Mouse (Mus musculus) midbrain, embryonic 14.5 days (tissue): ENCODE measurements at regions not wholly inside any gene's neighbourhood (a gene's known extent, or its start where the extent isn't known, plus 50 kb on each side); places are given as distances from the start of the nearest gene placed in this dataset.

ENCODE experiments used
- ATAC-seq: fragments of 200-750 bp; cut with Nextera tagmentation; 2 replicates; pipeline ENCODE4 v1.8.0; 2017; ENCODE audit warnings: moderate number of reproducible peaks, moderate library complexity; ENCODE audit not compliant: low FRiP score, low TSS enrichment
- DNase-seq: peaks from one replicate; pipeline ENCODE4 v3.0.0-alpha.2; 2015
- H3K27ac ChIP-seq: fragments of 300-500 bp; sonication (generic); replicated peaks from 2 replicates; pipeline ENCODE4 v1.5.1; 2014; ENCODE audit warnings: mild to moderate bottlenecking, low read depth, low read length, moderate library complexity
- H3K27me3 ChIP-seq: fragments of 300-500 bp; sonication (generic); 2 replicates; pipeline ENCODE4 v1.6.1; 2014; ENCODE audit warnings: low read length, control low read depth, mixed read lengths; ENCODE audit not compliant: control insufficient read depth, insufficient read depth
- H3K36me3 ChIP-seq: fragments of 300-500 bp; sonication (generic); 2 replicates; pipeline ENCODE4 v1.6.1; 2014; ENCODE audit warnings: low read length, control low read depth; ENCODE audit not compliant: control insufficient read depth, insufficient read depth
- H3K4me1 ChIP-seq: fragments of 300-500 bp; sonication (generic); 2 replicates; pipeline ENCODE4 v1.6.1; 2014; ENCODE audit warnings: mild to moderate bottlenecking, antibody characterized with exemption, low read length, control low read depth; ENCODE audit not compliant: control insufficient read depth, insufficient read depth
- H3K4me2 ChIP-seq: fragments of 300-500 bp; sonication (generic); 2 replicates; pipeline ENCODE4 v1.6.1; 2014; ENCODE audit warnings: mild to moderate bottlenecking, low read length, moderate library complexity
- H3K4me3 ChIP-seq: fragments of 300-500 bp; sonication (generic); replicated peaks from 2 replicates; pipeline ENCODE4 v1.5.1; 2014; ENCODE audit warnings: low read depth, low read length
- H3K9ac ChIP-seq: fragments of 300-500 bp; sonication (generic); replicated peaks from 2 replicates; pipeline ENCODE4 v1.6.1; 2014; ENCODE audit warnings: mild to moderate bottlenecking, low read length, moderate library complexity
- H3K9me3 ChIP-seq: fragments of 300-500 bp; sonication (generic); 2 replicates; pipeline ENCODE4 v1.6.1; 2016; ENCODE audit warnings: low read length, control low read depth, mixed read lengths; ENCODE audit not compliant: control insufficient read depth
- WGBS: fragments of 180-500 bp; shearing (Covaris S2); extraction: QIAGEN DNeasy Blood & Tissue Kit; methylation state at CpG from one replicate; pipeline ENCODE4 v1.1.7; 2014; 5-methylcytosine and 5-hydroxymethylcytosine counted together

- ATAC-seq = no peak
- no peak overlapping the region for H3K4me2 ChIP-seq
- 54% methylated on average over 2 of the region's 2 CpGs for WGBS
These were observed 560.3 kb downstream of the Gbe1 start for GRCm38 (mm10) chr16:70874080-70874479.

GRCm38 (mm10) chr16:70880678-70881077 lies 566.9 kb downstream of the Gbe1 start:
- DNase-seq = peak; percentile 43
- Histone ChIP-seq H3K4me3 (no peak overlapping the region), H3K9ac (no peak overlapping the region), H3K27ac (peak overlapping the region; percentile 79), H3K27me3 (no peaks in the 10 kb centered on the region), H3K9me3 (no peaks in the 10 kb centered on the region), H3K4me2 (0 out of 2 replicates have a peak overlapping the region, but pooled peaks have one; percentile 40), H3K36me3 (no peaks in the 10 kb centered on the region), H3K4me1 (0 out of 2 replicates have a peak, but pooled peaks cover 8% of the 10 kb centered on the region)
- 27% methylated on average over 2 of the region's 2 CpGs for WGBS
- ATAC-seq = no peak

More at GRCm38 (mm10) chr16:70874080-70874479, 560.3 kb downstream of the Gbe1 start:
- Histone ChIP-seq H3K9ac (no peak overlapping the region), H3K4me3 (no peak overlapping the region), H3K36me3 (no peaks in the 10 kb centered on the region), H3K27me3 (no peaks in the 10 kb centered on the region), H3K9me3 (no peaks in the 10 kb centered on the region), H3K27ac (no peak overlapping the region), H3K4me1 (no peaks in the 10 kb centered on the region)
- DNase-seq = no peak

- 55% methylated on average over 14 of the region's 14 CpGs for WGBS
- Histone ChIP-seq H3K27ac (peak overlapping the region; percentile 79), H3K4me2 (peak overlapping the region; percentile 40), H3K4me3 (no peak overlapping the region), H3K36me3 (no peaks in the 10 kb centered on the region), H3K27me3 (no peaks in the 10 kb centered on the region), H3K4me1 (0 out of 2 replicates have a peak, but pooled peaks cover 8% of the 10 kb centered on the region), H3K9ac (0 out of 2 replicates have a peak overlapping the region, but pooled peaks have one; percentile 26), H3K9me3 (no peaks in the 10 kb centered on the region)
- ATAC-seq = no peak; the same call in 1 of the 2 replicates
- peak; percentile 66 for DNase-seq
These were observed 567.5 kb downstream of the Gbe1 start for GRCm38 (mm10) chr16:70881098-70881850.

- no peaks in the 10 kb centered on the region for H3K36me3 ChIP-seq
- H3K4me3 ChIP-seq = no peak overlapping the region
- H3K9me3 ChIP-seq = no peaks in the 10 kb centered on the region
- H3K27me3 ChIP-seq = no peaks in the 10 kb centered on the region
- no peak overlapping the region for H3K9ac ChIP-seq
- H3K4me2 ChIP-seq = no peak overlapping the region
- no peak for ATAC-seq
- WGBS = 91% methylated on average over 5 of the region's 5 CpGs
- H3K4me1 ChIP-seq = no peaks in the 10 kb centered on the region
- DNase-seq = peak; percentile 10
- H3K27ac ChIP-seq = no peak overlapping the region
These were observed 586.3 kb downstream of the Gbe1 start for GRCm38 (mm10) chr16:70900085-70900484.

- no peak overlapping the region for H3K9ac ChIP-seq
- H3K36me3 ChIP-seq = no peaks in the 10 kb centered on the region
- peak; percentile 69; the same call in 1 of the 2 replicates for ATAC-seq
- no peak overlapping the region for H3K4me2 ChIP-seq
- H3K4me1 ChIP-seq = no peaks in the 10 kb centered on the region
- H3K27me3 ChIP-seq = no peaks in the 10 kb centered on the region
- no peak overlapping the region for H3K27ac ChIP-seq
- H3K4me3 ChIP-seq = no peak overlapping the region
- H3K9me3 ChIP-seq = no peaks in the 10 kb centered on the region
- peak; percentile 47 for DNase-seq
These were observed 606.3 kb downstream of the Gbe1 start for GRCm38 (mm10) chr16:70920047-70920446.

- 60% methylated on average over 1 of the region's 1 CpGs for WGBS
- no peak for DNase-seq
- H3K27me3 ChIP-seq = no peaks in the 10 kb centered on the region
These were observed 615.9 kb downstream of the Gbe1 start for GRCm38 (mm10) chr16:70929651-70930050.

GRCm38 (mm10) chr16:70935959-70936358 lies 622.2 kb downstream of the Gbe1 start:
- peaks cover 8% of the 10 kb centered on the region; the same call in 1 of the 2 replicates for H3K9me3 ChIP-seq
- no peak overlapping the region for H3K4me3 ChIP-seq
- no peaks in the 10 kb centered on the region for H3K36me3 ChIP-seq
- ATAC-seq (no peak), DNase-seq (no peak)
- H3K27me3 ChIP-seq = no peaks in the 10 kb centered on the region
- no peak overlapping the region for H3K9ac ChIP-seq
- H3K4me1 ChIP-seq = no peaks in the 10 kb centered on the region
- no peak overlapping the region for H3K4me2 ChIP-seq
- H3K27ac ChIP-seq = no peak overlapping the region

More at GRCm38 (mm10) chr16:70929651-70930050, 615.9 kb downstream of the Gbe1 start:
- H3K9ac ChIP-seq = no peak overlapping the region
- no peak overlapping the region for H3K4me2 ChIP-seq
- no peak for ATAC-seq
- H3K36me3 ChIP-seq = no peaks in the 10 kb centered on the region
- H3K4me1 ChIP-seq = no peaks in the 10 kb centered on the region
- no peaks in the 10 kb centered on the region for H3K9me3 ChIP-seq
- no peak overlapping the region for H3K27ac ChIP-seq
- no peak overlapping the region for H3K4me3 ChIP-seq

GRCm38 (mm10) chr16:70952937-70953336 lies 639.2 kb downstream of the Gbe1 start:
- ATAC-seq (no peak), DNase-seq (no peak)
- H3K4me1 ChIP-seq = no peaks in the 10 kb centered on the region
- no peaks in the 10 kb centered on the region for H3K27me3 ChIP-seq
- no peak overlapping the region for H3K27ac ChIP-seq
- 92% methylated on average over 2 of the region's 2 CpGs for WGBS
- no peak overlapping the region for H3K9ac ChIP-seq
- H3K9me3 ChIP-seq = no peaks in the 10 kb centered on the region
- no peak overlapping the region for H3K4me3 ChIP-seq
- no peaks in the 10 kb centered on the region for H3K36me3 ChIP-seq
- H3K4me2 ChIP-seq = no peak overlapping the region
